Mouse (Mus musculus) brain, embryonic 14.5 days (tissue): Measurements from ENCODE around the gene Vangl1. TPM values are rescaled to one million over a fixed set of nuclear protein-coding genes. Genes with fewer than 3 reads are reported as not detected.

Experiments used
- DNase-seq: peaks from one replicate; pipeline ENCODE4 v3.0.0-alpha.2; 2011; ENCODE audit warnings: low read depth
- CTCF ChIP-seq: fragments of 200-500 bp; IDR thresholded peaks from 2 replicates; pipeline ENCODE4 v1.5.1; 2012; ENCODE audit warnings: inconsistent platforms, mild to moderate bottlenecking, moderate library complexity, borderline replicate concordance; ENCODE audit not compliant: insufficient read depth, insufficient read length; ENCODE audit errors: extremely low read depth
- POLR2A ChIP-seq: fragments of 200-500 bp; IDR thresholded peaks from 2 replicates; pipeline ENCODE4 v1.6.1; 2012; ENCODE audit warnings: mild to moderate bottlenecking, inconsistent platforms, borderline replicate concordance; ENCODE audit not compliant: poor library complexity, insufficient read depth, insufficient read length, severe bottlenecking; ENCODE audit errors: extremely low read depth
- polyA plus RNA-seq: library from polyadenylated mRNA; depleted of rRNA; stranded (reverse); fragments of >200 nt; gene quantifications from 2 replicates; pipeline ENCODE4 v1.2.3, GENCODE M21; 2012

Vangl1 gene
- polyA plus RNA-seq, 1 experiment = 15.0 TPM

DNA sequence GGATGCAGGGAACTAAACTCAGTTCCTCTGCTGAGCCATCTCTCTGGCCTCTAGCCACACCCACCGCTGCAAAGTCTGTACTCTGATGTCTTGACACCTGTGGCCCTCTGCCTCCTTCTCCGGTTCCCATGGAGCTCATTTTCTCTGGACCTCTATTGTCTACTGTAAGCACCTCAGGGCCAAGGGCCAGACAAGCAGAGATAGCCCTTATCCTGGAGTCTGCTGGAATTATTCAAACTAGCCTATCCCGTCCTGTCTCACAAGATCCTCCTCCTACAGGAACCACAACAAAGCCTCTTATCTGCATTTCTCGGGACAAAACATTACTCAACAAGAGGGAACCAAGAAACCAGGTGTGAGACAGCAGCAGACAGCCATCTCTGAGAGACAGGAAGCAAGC, 9.8 kb upstream of the Vangl1 start:
- DNase-seq = no peak
- no peak for TF ChIP-seq CTCF
- no peak for TF ChIP-seq POLR2A

DNA sequence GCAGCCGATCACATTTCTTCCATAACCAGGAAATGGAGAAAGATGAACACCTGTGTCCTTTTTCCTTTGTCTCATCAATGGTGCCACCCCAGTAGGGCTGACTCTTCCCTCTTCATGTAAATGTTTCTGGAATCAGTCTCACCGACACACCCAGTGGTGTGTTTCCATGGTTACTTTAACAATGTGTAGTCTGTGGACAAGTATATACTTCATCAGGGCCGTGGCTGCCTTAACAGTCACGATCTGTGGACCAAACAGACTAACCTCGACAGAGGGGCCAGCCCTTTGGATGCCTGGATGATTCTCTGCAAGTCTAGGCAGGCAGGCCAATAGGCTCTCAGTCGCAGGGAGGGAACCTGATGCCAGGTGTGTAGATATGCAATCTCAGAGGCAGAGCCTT, 8.4 kb upstream of the Vangl1 start:
- TF ChIP-seq CTCF = no peak
- no peak for TF ChIP-seq POLR2A
- no peak for DNase-seq

DNA sequence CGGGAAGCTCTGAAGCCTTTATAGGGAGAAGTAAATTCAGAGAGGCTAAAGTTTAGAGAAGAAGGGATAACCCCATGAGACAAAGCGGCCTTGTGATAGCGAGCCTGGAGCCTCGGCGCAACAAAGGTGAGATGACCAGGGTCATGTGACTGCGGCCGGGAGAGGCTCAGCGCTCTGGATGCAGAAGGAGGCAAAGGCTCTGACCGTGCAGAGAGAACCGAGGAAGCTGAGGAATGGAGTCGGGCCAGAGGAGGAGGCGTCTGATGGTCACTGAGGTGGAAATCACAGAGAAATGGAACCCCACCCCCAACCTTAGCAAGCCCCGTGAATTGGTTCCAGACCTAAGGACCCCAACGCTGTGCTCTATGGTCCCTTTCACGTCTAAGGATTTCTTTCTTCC, 7.8 kb upstream of the Vangl1 start:
- DNase-seq = no peak
- no peak for TF ChIP-seq POLR2A
- TF ChIP-seq CTCF = no peak

DNA sequence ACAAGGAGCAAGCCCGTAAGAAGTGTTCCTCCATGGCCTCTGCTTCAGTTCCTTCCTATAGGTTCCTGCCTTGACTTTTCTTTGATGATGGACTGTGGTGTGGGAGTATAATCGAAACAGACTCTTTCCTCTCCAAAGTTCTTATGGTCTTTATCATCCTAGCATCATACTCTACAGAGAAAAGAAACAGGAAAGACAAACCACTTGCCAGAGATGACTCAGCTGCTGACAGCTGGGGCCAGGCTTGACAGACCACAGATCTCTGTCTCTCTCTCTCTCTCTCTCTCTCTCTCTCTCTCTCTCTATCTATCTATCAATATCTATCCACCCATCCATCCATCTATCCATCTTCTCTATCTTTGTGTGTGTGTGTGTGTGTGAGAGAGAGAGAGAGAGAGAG, 6.8 kb upstream of the Vangl1 start:
- DNase-seq = no peak
- TF ChIP-seq CTCF (no peak), POLR2A (no peak)

DNA sequence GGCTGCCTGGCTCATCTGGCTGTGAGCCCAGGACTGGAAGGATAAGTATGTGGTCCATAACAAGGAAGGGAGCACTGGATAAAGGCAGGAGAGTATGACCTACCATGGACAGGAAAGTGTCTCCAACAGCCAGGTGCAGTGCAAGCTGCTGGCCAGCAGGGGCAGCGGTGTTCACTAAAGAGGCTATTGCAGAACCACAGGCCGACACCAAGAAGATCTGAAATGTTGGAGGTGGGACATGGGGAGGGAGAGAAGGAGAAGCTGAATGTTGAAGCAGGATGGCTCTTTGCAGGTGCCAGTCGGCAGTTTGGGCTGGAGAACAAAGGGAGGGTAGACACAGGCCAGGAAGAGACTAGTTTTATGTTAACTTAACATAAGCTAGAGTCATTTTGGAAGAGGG, 6.3 kb upstream of the Vangl1 start:
- no peak for DNase-seq
- peak; percentile 58 for TF ChIP-seq CTCF
- TF ChIP-seq POLR2A = no peak

DNA sequence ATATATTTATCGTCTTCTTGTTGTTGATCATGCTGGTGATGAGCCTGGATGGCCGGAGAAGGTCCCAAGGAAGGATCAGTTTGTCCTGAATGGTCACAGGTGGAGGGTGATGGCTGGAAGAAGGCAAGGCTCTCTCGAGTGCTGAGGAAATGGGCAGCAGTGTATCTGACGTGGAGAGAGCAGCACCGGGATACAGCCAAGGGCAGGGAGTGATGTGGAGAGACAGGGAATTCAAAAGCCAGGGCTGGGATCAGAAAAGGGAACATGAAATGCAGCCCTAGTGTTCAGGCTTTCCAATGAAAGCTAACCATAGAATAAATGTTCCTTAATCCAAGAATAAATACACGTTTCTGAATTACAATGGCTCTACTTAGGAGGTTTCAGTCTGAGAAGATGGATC, 4.4 kb upstream of the Vangl1 start:
- DNase-seq = no peak
- TF ChIP-seq POLR2A = no peak

DNA sequence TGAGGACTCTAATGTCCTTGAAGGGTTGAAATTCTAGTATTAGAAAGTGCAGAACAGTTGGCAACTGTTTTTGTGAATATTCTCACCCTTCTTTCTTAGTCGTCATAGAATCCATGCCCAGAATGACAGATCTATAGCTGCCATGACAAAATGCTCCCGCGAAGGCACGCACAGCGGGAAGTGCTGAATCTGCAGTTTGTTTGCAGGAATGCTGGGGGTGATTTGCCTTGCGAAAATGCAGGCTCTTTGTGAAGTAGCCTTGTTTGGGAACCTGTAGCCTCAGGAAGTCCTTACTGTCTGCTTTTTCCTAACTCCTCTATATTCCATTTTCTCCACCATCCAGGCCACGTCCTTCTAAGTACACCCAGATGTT, 951 bp upstream of the Vangl1 start:
- DNase-seq = peak; percentile 64
- TF ChIP-seq POLR2A = no peak
- no peak for TF ChIP-seq CTCF

DNA sequence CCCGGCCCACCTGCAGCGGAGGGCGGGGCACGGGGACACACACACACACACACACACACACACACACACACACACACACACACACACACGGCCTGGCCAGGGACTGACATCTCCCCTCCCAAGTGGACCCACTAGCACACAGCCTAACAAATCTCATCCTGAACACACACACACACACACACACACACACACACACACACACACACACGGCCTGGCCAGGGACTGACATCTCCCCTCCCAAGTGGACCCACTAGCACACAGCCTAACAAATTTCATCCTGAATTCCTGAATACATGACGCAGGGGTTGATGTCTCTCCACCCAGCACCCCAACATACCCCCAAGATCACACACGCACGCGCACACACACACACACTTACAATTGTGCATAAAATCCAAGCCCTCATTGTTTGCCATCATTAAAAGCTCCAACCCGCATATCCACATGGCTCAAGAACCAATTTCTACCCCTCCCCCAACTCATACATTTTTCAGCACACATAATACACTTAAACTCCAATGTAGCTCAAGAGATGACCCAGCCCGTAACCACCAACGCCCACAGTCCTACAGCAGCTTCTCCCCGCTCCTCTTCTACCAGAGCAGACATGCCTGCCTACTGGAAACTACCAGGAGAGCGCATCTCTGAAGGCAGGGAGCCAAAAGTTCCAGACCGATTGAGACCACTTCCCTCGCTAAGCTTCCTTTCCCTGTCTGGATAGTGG, 403 bp upstream of the Vangl1 start:
- DNase-seq = peak; percentile 68

DNA sequence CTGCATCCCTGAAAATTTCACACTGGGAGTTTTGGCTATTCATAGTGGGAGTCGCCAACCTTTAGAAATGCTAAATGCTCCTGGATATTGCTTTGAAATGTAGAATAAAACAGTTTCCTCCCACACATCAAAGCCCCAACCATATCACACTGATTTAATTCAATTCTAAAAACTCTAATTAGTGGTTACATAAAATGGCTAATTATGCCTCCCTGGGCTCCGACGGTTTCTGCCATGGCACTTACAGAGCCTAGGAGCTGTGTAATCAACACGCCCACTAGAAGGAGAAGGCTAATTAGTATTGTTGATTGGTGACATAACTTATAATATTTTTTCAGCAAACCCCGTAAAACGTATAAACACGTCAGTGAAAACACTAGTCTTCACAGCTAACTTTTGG, 1.4 kb downstream of the Vangl1 start:
- DNase-seq = peak; percentile 74
- TF ChIP-seq CTCF = no peak
- no peak for TF ChIP-seq POLR2A

DNA sequence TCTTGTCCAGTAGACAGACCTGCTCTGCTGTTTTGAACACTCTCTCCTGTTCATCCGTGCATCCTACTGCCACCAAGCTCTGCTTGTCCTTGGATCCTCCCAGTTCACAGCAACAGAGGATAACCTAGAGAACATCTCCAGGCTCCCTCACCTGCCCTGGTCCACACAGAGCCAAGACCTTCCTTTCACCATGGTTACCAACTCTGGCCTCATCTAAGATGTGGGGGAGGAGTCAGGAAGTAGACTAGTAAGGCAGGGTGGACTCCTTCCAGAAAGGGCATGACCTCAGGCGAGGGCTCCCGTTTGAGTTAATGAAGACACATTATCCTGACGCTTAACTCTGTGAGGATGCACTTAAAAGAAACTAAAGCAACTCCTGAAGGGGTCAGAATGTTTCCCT, 4.5 kb downstream of the Vangl1 start:
- no peak for DNase-seq
- TF ChIP-seq CTCF = no peak
- TF ChIP-seq POLR2A = no peak

DNA sequence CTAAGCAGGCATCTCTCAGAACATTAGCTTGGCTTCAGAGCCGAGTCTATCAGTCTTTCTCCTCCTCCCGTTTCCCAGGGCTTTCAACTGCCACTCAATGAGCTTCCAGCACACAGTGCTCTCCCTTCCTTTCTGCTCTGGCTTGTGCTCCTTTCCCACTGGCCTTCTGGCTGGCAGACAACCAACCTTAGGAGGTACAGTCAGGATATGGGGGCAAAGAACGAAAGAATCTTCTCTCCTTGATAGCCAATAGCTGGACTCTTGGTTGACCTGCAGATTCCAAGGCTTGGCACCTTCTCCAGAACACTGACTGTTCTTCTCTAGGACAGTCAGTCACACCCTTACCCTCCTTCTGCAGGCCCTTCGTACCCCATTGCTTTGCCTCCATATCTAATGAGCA, 5.3 kb downstream of the Vangl1 start:
- no peak for TF ChIP-seq CTCF
- no peak for TF ChIP-seq POLR2A
- DNase-seq = no peak

DNA sequence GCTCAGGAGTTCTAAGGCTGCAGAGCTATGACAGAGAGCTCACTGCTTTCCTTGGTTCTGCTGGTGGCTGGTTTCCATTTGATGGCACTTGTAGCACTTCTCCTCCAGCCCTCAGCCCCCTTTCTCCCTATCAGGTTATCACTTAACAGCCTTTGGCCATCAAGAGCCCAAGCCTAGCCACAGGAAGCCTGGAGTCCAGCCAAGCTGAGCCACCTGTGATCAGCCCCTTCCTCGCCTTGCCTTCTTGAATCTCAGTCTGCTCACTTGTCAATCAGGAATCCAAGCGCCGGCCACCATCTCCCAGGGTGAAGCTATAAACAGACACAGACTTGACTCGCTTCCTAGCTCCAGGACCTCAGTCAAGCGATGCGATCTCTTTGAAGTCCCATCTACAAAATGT, 6.0 kb downstream of the Vangl1 start:
- TF ChIP-seq CTCF = no peak
- no peak for TF ChIP-seq POLR2A
- no peak for DNase-seq

DNA sequence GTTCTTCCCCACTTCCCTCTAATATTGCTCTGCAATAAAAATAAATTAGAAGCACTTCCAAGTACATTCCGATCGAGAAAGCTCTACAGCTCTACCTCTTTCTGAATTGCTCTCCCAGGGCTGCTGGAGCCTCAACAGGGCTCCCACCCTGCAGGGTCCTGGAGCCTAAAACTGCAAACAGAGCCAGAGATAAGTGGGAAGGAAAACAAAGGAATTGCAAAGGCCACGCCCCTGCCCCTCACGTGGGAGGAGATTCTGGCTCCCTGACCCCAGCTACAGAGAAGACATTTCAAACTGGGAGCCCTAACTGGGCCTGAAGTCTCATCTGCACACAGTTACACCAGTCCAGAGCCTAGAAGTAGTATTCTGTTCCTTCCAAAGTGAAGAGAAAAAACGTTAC, 6.7 kb downstream of the Vangl1 start:
- no peak for DNase-seq

More for the DNA sequence above, 6.7 kb downstream of the Vangl1 start:
- TF ChIP-seq CTCF (no peak), POLR2A (no peak)
